Mouse (Mus musculus): ENCODE results near the gene Wiz. TPM values are rescaled to one million over a fixed set of nuclear protein-coding genes. Genes with fewer than 3 reads are reported as not detected.
A peak's percentile ranks its signal among the peaks of the same experiment; 100 is the strongest.

The Wiz gene
- total RNA-seq (2021) = 10 to 100 TPM; 13.0 to 13.7 TPM
- long read RNA-seq, experiment 1, full-length matches to known transcripts = 4 of 21 reads
- long read RNA-seq, experiment 1, partial matches to known transcripts = 4 of 21 reads
- long read RNA-seq, experiment 1, other reads (novel, unspliced or antisense) = 13 of 21 reads
- long read RNA-seq, experiment 2, transcript Wiz-207 (9 exons, 3,578 nt) = major isoform, 7 of 21 reads
- long read RNA-seq, experiment 2, partial matches to known transcripts = 5 of 21 reads
- long read RNA-seq, experiment 2, other reads (novel, unspliced or antisense) = 9 of 21 reads

DNA sequence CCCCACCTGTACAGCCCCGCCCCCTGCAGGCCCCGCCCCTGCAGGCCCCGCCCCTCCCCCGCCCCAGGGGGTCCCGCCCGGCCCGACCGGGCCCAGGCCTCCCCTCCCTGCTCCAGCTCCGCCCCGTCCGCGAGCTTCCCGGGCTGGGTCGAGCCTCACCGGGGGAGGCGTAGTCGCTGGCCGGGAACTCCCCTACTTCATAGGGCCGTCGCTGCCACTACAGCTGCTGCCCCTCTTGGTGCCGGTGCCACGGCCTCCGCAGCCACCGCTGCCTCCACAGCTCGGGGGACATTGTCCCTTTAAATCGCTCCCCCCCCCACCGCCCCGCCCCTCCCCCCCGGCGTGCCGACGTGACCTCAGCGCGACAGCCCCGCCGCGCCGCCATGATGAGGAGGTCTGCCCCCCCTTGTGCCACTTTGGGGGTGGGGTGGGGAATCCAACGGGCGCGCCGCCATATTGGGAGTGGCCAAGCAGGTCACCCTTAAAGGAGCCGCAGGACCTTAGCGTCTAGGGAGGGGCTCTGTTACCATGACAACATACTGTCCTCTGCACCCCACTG is at the start of gene Wiz:
Wiz (minus strand) TSS at position 339 of the 559 bp plus-strand sequence.
- no peak for TF ChIP-seq CTCF (IDR thresholded peaks at IDR 0.05)
- H3K4me3 ChIP-seq = peak within 1 kb of the TSS; percentile 91
- peak; percentile 98 for DNase-seq
- peak within 1 kb of the TSS; percentile 97 for H3K27ac ChIP-seq
- intact Hi-C loops (cut with DNase I) = loop anchor here (2.0 kb wide), 1 partner anchor 26 kb away; no protein-coding TSS in a partner anchor

DNA sequence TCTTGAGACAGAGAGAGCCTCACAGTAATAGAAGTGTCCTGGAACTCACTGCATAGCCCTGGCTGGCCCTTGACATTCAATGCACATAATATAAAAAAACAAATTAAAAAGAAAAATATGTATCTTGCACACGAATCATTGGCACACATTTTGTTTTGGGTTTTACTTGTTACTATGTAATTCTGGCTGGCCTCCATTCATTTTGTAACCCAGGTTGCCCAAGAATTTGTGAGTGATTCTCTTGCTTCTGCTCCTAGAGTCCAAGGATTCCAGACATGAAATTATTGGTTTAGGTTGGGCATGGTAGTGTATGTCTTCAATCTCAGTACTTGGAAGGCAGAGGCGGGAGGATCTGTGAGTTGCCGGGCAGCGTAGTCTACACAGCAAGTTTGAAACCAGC is 47.9 kb upstream of the Wiz start:
- intact Hi-C loops (cut with DNase I) = loop anchor here (5.0 kb wide), 1 partner anchor 45 kb away; no protein-coding TSS in a partner anchor
- no peak for TF ChIP-seq CTCF (IDR thresholded peaks at IDR 0.05)
- no peak for DNase-seq
- H3K27ac ChIP-seq = no peak overlapping the region
- H3K4me3 ChIP-seq = no peak overlapping the region

DNA sequence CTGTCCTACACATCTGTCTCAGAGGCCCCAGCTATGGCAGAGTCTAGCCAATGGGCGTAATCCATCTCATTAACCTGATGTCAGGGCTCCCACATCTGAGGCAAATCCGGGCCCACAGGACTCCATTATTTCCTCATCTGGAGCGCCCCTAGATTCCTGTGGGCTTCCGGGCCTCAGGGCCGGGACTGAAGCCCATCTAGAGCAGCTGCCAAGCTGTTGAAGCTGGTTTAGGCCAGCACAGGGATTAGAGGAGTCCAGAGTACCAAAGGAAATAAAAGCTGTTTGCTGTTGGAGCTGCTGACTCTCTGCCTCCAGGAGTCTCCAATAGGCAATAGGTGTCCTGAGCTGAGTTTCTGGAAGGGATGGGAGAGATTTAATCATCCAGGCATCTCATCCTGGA is 45.9 kb upstream of the Wiz start:
- Histone ChIP-seq H3K4me3 (no peak overlapping the region), H3K27ac (no peak overlapping the region)
- intact Hi-C loops (cut with DNase I) = loop anchor here (5.0 kb wide), 1 partner anchor 43 kb away; no protein-coding TSS in a partner anchor
- DNase-seq = no peak
- TF ChIP-seq CTCF (IDR thresholded peaks at IDR 0.05) = no peak

DNA sequence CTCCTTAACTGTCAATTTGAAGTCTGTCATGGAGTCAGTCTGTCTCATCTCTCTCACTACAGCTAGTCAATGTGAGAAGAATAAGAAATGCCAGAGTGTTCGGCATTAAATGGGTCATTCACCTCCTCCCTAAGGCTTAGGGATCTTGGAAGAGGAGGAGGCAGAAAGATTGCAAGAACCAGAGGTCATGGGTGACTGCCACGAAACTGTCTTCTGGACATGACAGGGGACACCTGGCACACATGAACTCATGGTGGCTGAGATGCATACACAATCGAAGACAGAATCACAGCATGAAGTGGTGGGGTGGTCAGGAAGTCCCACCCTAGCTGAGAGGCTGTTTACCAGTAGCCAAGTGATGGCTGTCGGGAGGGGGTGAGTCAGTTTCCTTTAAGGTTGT is 45.1 kb upstream of the Wiz start:
- DNase-seq = no peak
- intact Hi-C loops (cut with DNase I) = no loop called here
- H3K27ac ChIP-seq = no peak overlapping the region
- no peak for TF ChIP-seq CTCF (IDR thresholded peaks at IDR 0.05)
- H3K4me3 ChIP-seq = no peak overlapping the region

DNA sequence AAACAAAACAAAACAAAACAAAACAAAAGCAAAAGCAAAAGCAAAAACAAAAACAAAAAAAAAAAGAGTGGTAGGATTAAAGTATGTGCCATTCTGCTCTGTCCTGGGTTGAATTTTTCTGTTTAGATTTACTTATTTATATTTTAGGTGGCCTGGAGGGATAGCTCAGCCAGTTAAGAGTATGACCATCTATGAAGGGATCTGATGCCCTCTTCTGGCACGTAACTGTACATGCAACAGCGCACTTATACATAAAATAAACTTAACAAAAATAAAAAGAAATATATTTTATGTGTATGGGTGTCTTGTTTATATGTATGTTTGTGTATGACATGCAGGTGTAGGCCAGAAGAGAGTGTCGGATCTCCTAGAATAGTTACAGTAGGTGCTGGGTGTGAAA is 42.7 kb upstream of the Wiz start:
- Histone ChIP-seq H3K27ac (no peak overlapping the region), H3K4me3 (no peak overlapping the region)
- intact Hi-C loops (cut with DNase I) = loop anchor here (2.0 kb wide), 1 partner anchor 83 kb away; no protein-coding TSS in a partner anchor
- TF ChIP-seq CTCF (IDR thresholded peaks at IDR 0.05) = peak; percentile 72
- no peak for DNase-seq

DNA sequence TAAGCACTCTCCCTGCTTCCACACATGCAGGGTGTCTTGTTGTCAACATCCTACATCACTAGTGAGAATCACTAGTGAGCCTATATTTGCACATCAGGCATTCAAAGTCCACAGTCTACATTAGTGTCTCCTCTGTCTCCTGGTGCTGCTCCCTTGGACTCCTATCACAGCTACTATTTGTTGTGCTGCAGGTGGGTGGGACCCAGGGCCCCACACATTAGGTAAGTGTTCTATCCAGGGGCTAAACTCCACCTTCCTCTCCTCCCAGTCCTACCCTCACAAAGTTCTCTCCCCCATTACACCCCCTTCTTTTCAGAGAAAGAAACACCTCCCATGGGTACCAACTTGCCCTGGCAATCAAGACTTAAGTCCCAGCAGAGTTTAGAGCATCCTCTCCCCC is 37.4 kb upstream of the Wiz start:
- no peak overlapping the region for H3K27ac ChIP-seq
- H3K4me3 ChIP-seq = no peak overlapping the region
- no peak for TF ChIP-seq CTCF (IDR thresholded peaks at IDR 0.05)
- DNase-seq = no peak
- intact Hi-C loops (cut with DNase I) = no loop called here

DNA sequence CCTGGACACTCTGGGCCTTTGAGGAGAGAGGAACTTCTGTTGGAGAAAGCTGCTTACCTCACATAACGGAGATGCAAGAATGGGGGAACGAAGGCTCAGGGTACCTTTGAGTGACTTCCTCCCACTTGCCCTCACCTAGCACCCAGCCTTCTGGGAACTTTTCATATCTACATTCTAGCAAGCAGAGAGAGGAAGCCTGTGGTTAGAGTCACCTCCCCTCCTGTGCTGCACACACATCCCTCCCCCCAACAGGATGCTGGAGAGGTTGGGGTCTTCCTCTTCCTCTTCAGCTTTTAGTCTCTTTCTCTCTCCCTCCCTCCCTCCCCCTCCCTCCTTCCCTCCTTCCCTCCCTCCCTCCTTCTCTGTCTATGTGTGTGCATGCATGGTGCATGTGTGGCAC is 34.8 kb upstream of the Wiz start, which contains the start of gene Pglyrp2:
Pglyrp2 (minus strand) TSS at position 134 of the 400 bp plus-strand sequence.
- Histone ChIP-seq H3K27ac (no peak within 1 kb of the TSS), H3K4me3 (no peak within 1 kb of the TSS)
- DNase-seq = no peak
- no peak for TF ChIP-seq CTCF (IDR thresholded peaks at IDR 0.05)
- intact Hi-C loops (cut with DNase I) = no loop called here

DNA sequence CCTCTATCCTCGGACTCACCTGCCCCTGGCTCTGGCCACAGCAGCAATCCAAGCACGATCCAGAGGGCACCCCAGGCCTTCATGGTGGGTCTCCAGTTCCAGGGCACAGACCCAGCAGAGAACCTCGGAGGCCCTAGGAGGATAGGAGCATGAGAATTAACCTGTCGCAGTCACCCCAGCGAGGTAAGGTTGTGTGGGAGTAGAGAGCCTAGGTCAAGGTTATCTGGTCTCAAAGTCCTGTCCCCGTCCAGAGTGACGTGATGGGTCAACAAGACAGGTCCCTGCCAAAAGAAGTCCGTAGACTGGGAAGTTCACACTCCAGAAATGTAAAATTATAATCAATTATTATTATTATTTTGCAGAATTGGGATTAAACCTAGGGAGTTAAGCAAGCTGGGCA is 31.5 kb upstream of the Wiz start:
- no peak for DNase-seq
- Histone ChIP-seq H3K27ac (no peak overlapping the region), H3K4me3 (no peak overlapping the region)
- no peak for TF ChIP-seq CTCF (IDR thresholded peaks at IDR 0.05)
- intact Hi-C loops (cut with DNase I) = no loop called here

DNA sequence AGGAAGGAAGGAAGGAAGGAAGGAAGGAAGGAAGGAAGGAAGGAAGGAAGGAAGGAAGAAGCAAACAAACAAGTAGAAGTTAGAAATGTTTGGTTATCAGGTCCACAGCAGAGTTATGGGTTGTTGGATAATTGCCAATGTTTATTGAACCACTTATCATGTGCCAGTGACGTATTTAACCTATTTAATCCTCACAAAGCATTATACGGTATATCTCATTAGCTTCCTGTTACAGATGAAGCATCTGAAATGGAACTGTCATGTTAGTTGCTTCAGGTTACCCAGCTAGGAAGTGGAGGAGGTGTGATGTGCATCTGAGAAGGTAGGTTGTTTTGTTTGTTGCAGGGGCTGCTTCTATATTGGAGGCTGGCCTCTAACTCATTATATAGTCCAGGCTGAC is 30.8 kb upstream of the Wiz start:
- TF ChIP-seq CTCF (IDR thresholded peaks at IDR 0.05) = no peak
- Histone ChIP-seq H3K27ac (no peak overlapping the region), H3K4me3 (no peak overlapping the region)
- DNase-seq = no peak
- intact Hi-C loops (cut with DNase I) = no loop called here

DNA sequence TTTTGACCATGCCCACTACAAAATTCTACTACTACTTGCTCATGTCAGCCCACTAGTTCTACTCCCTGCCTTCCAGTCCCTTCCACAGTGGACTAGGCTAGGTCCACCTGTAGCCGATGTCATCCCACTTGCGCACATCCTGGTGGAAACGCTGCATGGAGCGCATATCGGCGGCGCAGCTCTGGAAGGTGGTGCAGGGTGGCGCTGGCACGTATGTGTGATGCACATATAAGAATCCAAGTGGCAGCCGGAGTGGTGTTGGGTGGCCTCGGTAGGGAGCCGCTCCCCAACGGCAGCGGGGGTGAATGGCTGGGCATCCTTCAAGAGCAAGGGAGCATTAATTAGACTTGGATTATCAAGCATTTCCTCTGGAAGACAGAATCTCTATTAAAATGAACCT is 27.5 kb upstream of the Wiz start:
- H3K27ac ChIP-seq = no peak overlapping the region
- H3K4me3 ChIP-seq = no peak overlapping the region

DNA sequence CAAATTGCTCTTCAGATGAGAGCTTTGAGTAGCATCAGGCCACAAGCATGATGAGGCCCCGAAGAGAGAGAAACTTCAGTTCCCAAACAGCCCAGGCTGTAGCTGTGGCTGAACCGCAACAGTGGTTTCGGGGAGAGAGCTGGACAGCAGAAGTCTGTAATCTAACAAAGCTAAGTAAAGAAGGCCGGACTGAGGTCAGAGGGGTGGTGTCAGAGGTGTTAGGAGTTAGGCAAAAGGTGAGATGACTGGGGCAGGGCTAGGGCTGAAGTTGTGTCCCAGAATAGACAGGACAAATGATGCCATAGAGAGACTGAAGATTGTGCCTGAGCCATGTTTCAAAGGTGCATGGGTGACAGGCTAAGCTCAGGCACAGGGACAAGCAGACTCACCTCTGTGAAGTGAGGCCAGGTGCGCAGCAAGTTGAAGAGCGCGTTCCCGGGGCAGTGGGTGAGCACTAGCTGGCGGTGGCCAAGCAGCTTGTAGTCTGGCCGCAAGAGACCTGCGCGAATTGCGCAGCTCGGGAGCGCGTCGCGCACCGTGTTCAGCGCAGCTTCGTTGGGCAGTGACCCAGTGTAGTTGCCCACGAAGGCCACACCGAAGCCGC is 26.3 kb upstream of the Wiz start:
- no peak for TF ChIP-seq CTCF (IDR thresholded peaks at IDR 0.05)
- no peak overlapping the region for H3K4me3 ChIP-seq
- intact Hi-C loops (cut with DNase I) = no loop called here
- no peak overlapping the region for H3K27ac ChIP-seq
- DNase-seq = no peak

More for the DNA sequence above, 27.5 kb upstream of the Wiz start:
- TF ChIP-seq CTCF (IDR thresholded peaks at IDR 0.05) = no peak
- DNase-seq = no peak
- intact Hi-C loops (cut with DNase I) = no loop called here

DNA sequence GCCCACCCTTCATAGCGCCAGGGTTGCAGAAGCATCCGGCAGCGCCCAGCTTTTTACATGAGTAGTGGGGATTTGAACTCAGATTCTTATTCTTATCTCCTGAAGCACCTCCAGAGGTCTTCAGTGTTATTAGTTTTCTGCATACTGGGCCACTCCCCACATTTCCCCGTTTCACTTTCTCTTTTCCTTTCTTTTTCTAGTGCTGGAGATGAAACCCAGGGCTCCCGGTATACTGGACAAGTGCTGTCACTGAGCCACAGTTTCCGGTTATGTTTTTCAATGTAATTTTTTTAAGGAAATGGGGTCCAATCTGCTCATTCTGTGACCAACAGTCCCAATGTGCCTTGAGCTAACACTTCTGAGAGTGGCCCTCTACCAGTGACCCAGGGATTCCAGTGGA is 22.7 kb upstream of the Wiz start:
- Histone ChIP-seq H3K27ac (no peak overlapping the region), H3K4me3 (no peak overlapping the region)
- intact Hi-C loops (cut with DNase I) = no loop called here
- no peak for DNase-seq
- TF ChIP-seq CTCF (IDR thresholded peaks at IDR 0.05) = no peak

DNA sequence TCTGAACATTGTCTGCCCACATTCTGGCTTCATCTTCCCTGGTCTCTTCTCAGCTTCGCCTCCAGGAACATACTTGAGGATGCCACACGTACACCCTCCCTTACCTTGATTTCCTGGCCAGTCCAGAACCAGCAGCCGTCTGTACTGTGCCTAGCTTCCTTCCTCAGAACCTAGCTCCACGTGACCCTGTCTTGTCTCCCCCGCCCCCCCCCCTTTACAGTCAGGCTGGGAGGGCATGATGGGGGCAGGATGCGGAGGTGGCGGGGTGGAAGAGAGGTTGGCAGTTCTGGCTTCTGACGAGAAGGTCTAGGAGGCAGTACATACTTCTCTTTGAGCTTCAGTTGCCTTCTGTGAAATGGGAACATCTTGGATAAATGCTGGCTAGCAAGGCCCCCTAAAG is 14.2 kb upstream of the Wiz start, which contains the start of gene Rasal3:
Rasal3 (minus strand) TSS at position 167 of the 400 bp plus-strand sequence.
- intact Hi-C loops (cut with DNase I) = no loop called here
- DNase-seq = no peak
- Histone ChIP-seq H3K4me3 (peak within 1 kb of the TSS; percentile 2), H3K27ac (no peak within 1 kb of the TSS)
- no peak for TF ChIP-seq CTCF (IDR thresholded peaks at IDR 0.05)
